Mouse (Mus musculus): ENCODE results near the gene Fam89a. TPM values are rescaled to one million over a fixed set of nuclear protein-coding genes. Genes with fewer than 3 reads are reported as not detected.

Fam89a gene
- 1 to 10 TPM; 1.3 to 1.7 TPM for total RNA-seq (2021)
- long read RNA-seq, experiment 1, partial matches to known transcripts: 2 of 2 reads
- long read RNA-seq, experiment 1, other reads (novel, unspliced or antisense): 0 of 2 reads
- long read RNA-seq, experiment 2: 0 reads

DNA sequence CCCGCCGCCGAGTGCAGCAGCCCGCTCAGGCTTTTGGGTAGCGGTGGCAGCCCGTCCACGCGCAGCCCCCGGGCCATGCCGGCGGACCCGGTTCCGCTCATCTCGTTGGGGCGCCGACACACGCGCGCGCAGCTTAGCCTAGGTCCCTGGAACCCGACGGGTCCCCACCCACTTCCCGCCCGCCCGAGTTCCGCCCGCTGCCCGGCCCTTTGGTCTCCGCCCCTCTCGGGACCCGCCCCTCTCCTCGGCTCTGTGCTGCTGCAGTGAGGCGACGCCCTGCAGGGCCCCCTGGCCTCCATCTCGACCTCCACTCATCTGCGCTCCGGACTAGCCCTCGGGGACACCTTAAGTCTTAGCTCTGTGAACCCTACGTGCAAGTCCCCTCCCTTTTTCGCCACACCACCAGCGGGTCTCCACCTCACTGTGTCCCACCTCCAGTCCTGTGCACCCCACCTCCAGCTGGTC is at the start of gene Fam89a:
TSS of gene Fam89a (minus strand) at position 124 of the 465 bp plus-strand sequence.
- DNase-seq: peak; percentile 45 to 59

DNA sequence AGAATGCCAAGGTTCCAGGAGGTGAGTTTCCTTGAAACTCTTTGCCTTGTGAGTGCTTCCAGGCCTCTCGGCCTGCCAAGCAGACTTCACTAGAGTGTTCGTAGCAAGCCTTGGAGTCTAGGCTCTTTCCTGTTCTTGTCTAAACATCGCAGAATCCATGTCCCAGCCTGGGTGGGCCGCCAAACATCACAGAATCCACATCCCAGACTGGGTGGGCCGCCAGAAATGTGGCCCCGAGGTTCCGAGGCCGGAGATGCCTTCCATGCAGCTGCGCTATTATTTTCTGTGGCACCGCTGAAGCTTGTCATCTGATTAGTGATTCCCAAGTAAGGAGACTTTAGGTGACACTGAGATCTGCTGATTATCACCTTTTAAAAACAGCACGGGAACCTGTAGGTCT is 48.9 kb upstream of the Fam89a start:
- DNase-seq: no peak

- DNase-seq: no peak
These were observed 44.3 kb upstream of the Fam89a start for GRCm38 (mm10) chr8:124795781-124796488.

DNA sequence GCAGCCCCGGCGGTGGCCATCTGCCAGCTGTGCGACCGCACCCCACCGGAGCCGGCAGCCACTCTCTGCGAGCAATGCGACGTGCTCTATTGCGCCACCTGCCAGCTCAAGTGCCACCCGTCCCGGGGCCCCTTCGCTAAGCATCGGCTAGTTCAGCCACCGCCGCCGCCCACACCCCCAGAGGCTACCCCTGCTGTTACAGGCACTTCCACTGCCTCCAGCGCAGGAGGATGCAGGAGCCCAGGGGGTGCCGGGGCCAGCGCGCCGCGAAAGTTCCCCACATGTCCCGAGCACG is 42.8 kb upstream of the Fam89a start:
- peak in 1 of 2 experiments; percentile 40 for DNase-seq

DNA sequence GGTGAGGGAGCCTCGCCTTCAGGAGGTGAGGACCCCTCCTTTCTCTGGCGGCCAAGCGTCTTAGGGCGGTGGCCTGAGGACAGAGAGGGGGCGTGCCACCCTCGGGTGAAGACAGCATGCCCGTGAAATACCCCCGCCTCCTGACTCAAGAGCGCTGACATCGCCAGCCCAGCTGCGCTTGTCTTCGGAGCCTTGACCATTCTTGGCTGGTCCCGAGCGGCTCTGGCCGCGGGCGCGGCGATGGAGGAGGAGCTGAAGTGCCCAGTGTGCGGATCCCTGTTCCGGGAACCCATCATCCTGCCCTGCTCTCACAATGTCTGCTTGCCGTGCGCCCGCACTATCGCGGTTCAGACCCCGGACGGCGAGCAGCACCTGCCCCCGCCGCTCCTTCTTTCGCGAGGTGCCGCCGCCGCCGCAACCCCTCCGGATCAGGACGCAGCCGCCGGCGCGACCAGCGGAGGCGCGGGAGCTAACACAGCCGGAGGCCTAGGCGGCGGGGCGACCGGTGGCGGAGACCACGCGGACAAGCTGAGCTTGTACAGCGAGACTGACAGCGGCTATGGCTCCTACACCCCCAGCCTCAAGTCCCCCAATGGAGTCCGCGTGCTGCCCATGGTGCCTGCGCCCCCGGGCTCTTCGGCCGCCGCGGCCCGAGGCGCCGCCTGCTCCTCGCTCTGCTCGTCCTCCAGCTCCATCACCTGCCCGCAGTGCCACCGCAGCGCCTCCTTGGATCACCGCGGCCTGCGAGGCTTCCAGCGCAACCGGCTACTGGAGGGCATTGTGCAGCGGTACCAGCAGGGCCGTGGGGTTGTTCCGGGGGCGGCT is 42.2 kb upstream of the Fam89a start:
- no peak for DNase-seq

DNA sequence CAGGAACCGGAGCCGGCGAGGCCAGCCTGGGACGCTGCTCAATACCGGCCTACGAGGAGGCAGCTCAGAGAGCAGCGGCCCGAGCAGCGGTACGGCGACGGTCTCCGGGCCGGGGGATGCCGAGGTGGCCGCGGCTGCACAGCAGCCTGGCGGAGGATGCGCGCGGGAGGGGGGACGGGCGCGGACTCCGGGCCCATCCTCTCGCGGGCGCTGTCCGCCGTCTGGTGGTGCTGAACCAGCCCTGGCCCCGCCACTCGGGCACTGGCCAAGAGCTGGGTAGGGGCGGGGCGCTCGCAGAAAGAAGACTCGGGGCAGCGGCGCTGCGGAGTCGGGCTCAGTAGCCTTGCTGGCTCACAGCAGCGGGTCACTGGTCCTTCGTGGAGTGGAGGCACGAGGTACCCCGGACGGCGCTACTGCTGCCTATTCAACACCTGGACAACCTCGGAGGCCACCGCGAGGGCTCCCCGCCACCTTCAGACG is 41.6 kb upstream of the Fam89a start:
- DNase-seq: peak; percentile 83 to 90

- peak in 1 of 2 experiments; percentile 14 for DNase-seq
These were observed 41.1 kb upstream of the Fam89a start, which contains the start of gene Trim67 for GRCm38 (mm10) chr8:124792708-124793107. TSS of gene Trim67 (plus strand) at chr8:124793092.

DNA sequence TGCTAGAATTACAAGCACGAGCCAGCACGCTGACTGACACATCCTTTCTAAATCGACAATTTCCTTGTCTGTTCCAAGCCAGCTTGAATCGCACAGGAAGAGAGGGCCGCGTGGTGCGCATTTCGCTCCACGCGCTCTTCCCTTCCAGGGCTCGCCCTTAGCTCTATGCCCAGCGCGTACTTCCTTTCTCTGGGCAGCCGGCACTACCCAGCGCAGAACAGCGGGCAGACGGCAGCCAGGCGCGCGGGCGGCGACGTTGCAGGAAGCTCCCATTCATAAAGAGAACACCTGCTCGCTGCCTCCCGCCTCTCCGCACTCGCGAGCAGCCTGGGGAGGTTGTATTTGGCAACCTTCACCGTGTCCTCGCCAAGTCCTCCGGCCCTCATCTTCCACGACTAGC is 40.6 kb upstream of the Fam89a start:
- no peak for DNase-seq

GRCm38 (mm10) chr8:124791751-124792150 is 40.1 kb upstream of the Fam89a start:
- no peak for DNase-seq

DNA sequence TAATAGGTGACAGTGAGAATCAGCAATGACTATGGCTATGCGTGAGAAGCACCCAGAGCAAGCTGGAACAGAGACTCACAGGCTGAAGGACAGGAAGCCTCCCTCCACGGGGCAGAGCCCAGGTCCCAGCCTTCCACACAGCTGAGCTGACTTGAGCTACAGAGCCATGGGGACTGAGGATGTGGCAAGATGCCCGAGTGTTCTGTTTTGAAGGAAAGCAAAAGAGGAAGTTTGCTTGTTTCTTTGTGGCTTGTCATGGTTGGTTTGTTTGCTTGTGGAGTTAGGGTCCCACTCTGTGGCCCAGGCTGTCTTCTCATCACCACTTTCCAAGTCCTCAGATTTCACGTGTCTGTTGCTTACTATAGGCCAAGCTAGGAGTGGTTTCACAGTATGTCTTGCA is 39.0 kb upstream of the Fam89a start:
- DNase-seq: no peak

GRCm38 (mm10) chr8:124784613-124785012 is 33.0 kb upstream of the Fam89a start:
- no peak for DNase-seq

DNA sequence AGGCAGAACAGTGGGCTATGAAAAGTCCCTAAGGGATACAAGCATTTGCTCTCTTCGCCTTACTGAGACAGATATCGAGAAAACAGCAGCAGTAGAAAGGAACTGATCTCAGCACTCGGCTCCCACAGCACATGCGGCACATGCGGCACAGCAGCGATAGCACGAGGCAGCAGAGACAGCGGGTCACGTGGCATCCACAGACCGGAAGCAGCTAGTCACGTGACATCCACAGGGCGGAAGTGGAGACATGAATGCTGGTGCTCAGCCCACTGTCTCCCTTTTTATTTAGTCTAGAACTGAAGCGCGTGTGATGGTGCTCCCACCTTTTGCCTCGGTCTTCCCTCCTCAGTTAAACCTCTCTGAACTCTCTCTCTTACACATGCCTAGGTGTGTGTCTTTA is 31.6 kb upstream of the Fam89a start:
- DNase-seq: no peak

DNA sequence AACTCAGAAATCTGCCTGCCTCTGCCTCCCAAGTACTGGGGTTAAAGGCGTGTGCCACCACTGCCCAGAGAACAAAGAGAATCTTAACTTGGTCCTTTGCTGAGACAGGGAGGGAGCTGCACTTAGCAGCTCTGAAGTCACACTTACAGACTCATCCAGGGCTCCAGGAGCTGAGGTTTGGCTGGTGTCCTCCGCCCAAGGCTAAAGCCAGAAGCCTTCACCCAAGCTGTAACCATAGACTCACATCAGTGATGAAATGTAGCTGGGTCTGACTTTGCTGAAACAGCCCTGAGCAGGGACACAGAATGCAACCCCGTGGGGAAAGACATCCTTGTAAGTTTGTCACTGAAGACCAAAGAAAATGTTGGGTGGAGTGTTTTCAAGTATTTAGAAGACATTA is 30.8 kb upstream of the Fam89a start:
- DNase-seq: no peak

DNA sequence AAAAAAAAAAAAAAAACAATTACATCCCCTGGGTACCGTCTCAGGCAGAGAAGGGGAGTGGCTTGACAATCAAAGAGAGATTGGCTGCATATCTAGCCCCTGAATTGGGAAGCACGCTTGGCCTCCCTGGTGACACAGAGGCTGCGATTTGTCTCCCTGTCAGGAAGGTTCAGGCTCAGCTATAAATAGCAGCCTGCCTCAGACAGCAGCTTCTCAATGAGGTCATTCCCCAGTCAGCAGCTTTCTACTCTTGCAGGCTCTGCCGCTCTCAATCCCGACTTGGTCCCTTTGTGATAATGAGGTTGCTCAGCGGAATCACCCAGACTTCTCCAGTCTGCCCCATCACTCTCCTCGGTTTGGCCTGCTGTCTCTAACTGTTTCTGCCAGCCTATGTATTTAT is 28.6 kb upstream of the Fam89a start:
- peak; percentile 60 to 76 for DNase-seq

- peak; percentile 52 to 73 for DNase-seq
These were observed 24.1 kb upstream of the Fam89a start for GRCm38 (mm10) chr8:124775695-124776094.

GRCm38 (mm10) chr8:124772389-124772788 is 20.8 kb upstream of the Fam89a start:
- no peak for DNase-seq

DNA sequence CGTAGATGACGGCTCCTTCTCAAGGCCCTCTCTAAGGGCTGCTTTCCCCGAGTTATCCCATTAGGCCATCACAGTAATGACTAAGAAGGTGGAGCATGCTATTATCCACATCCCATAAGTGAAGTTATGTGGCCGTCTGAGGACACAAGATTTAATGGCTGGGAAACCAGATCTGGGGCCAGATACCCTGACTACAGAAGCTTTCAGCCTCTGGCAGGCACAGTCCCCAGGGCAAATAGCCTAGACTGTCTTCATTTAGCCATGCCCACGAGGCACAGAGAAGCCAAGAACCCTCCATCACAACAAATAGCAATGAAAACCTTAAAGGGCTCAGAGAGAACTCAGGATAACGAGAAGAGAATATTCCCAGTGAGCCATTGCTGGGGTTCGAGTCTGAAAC is 11.4 kb upstream of the Fam89a start:
- DNase-seq: no peak

DNA sequence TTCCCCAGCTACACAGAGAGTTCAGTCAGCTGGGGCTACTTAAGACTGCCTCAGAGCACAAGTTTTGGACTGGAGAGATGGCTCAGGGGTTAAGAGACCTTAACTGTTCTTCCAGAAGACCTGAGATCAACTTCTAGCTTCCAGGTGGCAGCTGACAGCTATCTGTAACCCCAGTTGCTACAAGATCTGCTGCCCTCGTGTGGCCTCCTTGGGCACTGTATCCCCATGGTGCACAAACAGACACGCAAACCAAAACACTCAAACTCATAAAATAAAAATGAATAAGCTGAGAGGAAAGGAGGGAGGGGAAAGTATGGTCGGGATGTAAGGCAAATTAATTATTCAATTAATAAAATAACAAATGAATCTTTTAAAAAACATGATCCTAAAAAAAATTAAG is 6.9 kb upstream of the Fam89a start:
- no peak for DNase-seq

DNA sequence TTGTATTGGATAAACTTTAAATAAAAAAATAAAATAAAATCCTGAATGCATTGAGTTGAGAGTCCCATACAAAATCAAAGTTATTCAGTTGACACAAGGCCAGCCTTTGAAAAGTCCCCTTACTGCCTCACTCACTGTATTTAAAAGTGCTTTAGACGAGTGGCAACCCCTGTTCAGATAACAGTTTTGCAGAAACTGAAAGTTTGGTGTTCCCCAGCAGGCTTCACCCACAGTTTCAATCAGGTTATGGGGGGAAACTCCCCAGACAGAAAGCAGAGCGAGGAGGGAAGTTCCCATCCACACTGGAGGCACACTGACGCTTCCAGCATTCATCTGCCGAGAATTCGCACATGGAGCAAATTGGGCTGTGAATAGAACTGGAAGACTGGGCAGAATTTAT is 5.0 kb upstream of the Fam89a start:
- no peak for DNase-seq

GRCm38 (mm10) chr8:124756153-124756552 is 4.5 kb upstream of the Fam89a start:
- DNase-seq: no peak

DNA sequence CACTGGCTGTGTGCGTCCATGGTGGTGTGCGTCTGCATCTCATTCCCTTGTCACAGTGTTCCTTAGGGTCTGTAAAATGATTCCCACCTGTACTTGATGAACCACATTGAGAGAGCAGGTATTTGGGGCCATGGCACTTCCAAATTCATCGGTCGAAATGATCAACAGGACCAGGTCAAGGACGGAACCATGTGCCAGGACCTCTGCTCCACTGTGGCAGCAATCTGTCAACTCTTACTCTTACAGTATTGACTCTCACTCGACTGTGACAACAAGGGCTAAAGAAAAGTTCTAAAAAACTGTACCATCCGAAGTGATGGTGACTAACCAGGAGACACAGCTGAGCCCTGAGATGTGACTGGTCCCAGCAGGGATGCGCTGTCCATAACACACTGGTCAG is 3.8 kb upstream of the Fam89a start:
- no peak for DNase-seq

DNA sequence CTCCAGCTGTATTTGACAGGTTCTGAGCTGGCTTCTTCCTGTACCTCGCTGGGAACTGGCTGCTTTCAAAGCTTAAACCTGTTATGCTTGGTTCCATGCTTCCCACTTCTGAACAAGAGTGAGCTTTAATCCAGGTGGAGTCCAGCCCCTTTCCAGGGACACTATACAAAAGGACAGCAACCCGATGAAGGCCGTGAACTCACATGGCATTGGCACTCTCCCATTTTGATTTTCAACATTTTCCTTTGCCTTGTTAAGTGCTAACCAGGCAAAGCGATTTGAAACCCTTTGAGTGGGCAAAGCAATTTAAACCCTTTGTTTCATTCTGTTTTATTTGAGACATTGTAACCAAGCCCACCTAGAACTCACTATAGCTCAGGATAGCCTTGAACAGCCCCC is 3.2 kb upstream of the Fam89a start:
- no peak for DNase-seq

- no peak for DNase-seq
These were observed 2.6 kb upstream of the Fam89a start for GRCm38 (mm10) chr8:124754101-124754791.
